Mouse (Mus musculus): ENCODE data around the gene Nepn. TPM values are rescaled to one million over a fixed set of nuclear protein-coding genes. Genes with fewer than 3 reads are reported as not detected.

Gene Nepn
- total and polyA plus RNA-seq, 2 experiments from 2014 or later: not detected

GRCm38 (mm10) chr10:52381845-52382591, 6.8 kb upstream of the Nepn start, which contains the start of gene Gopc:
TSS of gene Gopc (minus strand) at chr10:52382124.
- Histone ChIP-seq H3K27me3 (ENCODE audit: insufficient read depth, low read length) (no peaks in the 10 kb centered on the region), H3K36me3 (ENCODE audit: insufficient read depth, low read length) (no peaks in the 10 kb centered on the region), H3K4me2 (ENCODE audit: low read depth, low read length, poor library complexity, severe bottlenecking) (peak within 1 kb of the TSS; percentile 62), H3K27ac (ENCODE audit: low read depth, low read length) (peak within 1 kb of the TSS; percentile 86), H3K9me3 (ENCODE audit: low read length) (no peaks in the 10 kb centered on the region), H3K4me3 (ENCODE audit: low read depth, low read length) (peak within 1 kb of the TSS; percentile 78), H3K9ac (replicated peaks; ENCODE audit: low read length, poor library complexity, severe bottlenecking) (peak within 1 kb of the TSS; percentile 82), H3K4me1 (ENCODE audit: insufficient read depth, low read length) (no peaks in the 10 kb centered on the region; the same call in 1 of the 2 replicates)
- under 1% methylated on average over 59 of the region's 71 CpGs for WGBS
- ATAC-seq (ENCODE audit: low FRiP score): peak; percentile 99
- no peak for TF ChIP-seq CTCF (IDR thresholded peaks at IDR 0.05)
- peak; percentile 99 for DNase-seq (ENCODE audit: low spot score)

- ATAC-seq (ENCODE audit: low FRiP score) (no peak), DNase-seq (ENCODE audit: low spot score) (no peak)
- H3K9ac ChIP-seq (replicated peaks; ENCODE audit: low read length, poor library complexity, severe bottlenecking): no peak overlapping the region
- peak overlapping the region; percentile 62 for H3K4me2 ChIP-seq (ENCODE audit: low read depth, low read length, poor library complexity, severe bottlenecking)
- H3K4me1 ChIP-seq (ENCODE audit: insufficient read depth, low read length): no peaks in the 10 kb centered on the region; the same call in 1 of the 2 replicates
- H3K4me3 ChIP-seq (ENCODE audit: low read depth, low read length): peak overlapping the region; percentile 78
- no peaks in the 10 kb centered on the region for H3K36me3 ChIP-seq (ENCODE audit: insufficient read depth, low read length)
- no peaks in the 10 kb centered on the region for H3K27me3 ChIP-seq (ENCODE audit: insufficient read depth, low read length)
- H3K9me3 ChIP-seq (ENCODE audit: low read length): no peaks in the 10 kb centered on the region
- WGBS: 83% methylated on average over 6 of the region's 6 CpGs
- H3K27ac ChIP-seq (ENCODE audit: low read depth, low read length): 0 out of 2 replicates have a peak overlapping the region, but pooled peaks have one; percentile 86
- TF ChIP-seq CTCF (IDR thresholded peaks at IDR 0.05): no peak
These were observed 5.8 kb upstream of the Nepn start for GRCm38 (mm10) chr10:52383022-52383421.

GRCm38 (mm10) chr10:52383522-52383921, 5.2 kb upstream of the Nepn start:
- H3K4me2 ChIP-seq (ENCODE audit: low read depth, low read length, poor library complexity, severe bottlenecking): no peak overlapping the region
- H3K27me3 ChIP-seq (ENCODE audit: insufficient read depth, low read length): no peaks in the 10 kb centered on the region
- no peaks in the 10 kb centered on the region; the same call in 1 of the 2 replicates for H3K4me1 ChIP-seq (ENCODE audit: insufficient read depth, low read length)
- no peak for TF ChIP-seq CTCF (IDR thresholded peaks at IDR 0.05)
- 100% methylated on average over 1 of the region's 1 CpGs for WGBS
- no peak for DNase-seq (ENCODE audit: low spot score)
- no peak overlapping the region for H3K9ac ChIP-seq (replicated peaks; ENCODE audit: low read length, poor library complexity, severe bottlenecking)
- H3K36me3 ChIP-seq (ENCODE audit: insufficient read depth, low read length): no peaks in the 10 kb centered on the region
- no peak overlapping the region for H3K27ac ChIP-seq (ENCODE audit: low read depth, low read length)
- H3K4me3 ChIP-seq (ENCODE audit: low read depth, low read length): no peak overlapping the region
- ATAC-seq (ENCODE audit: low FRiP score): no peak
- no peaks in the 10 kb centered on the region for H3K9me3 ChIP-seq (ENCODE audit: low read length)

DNA sequence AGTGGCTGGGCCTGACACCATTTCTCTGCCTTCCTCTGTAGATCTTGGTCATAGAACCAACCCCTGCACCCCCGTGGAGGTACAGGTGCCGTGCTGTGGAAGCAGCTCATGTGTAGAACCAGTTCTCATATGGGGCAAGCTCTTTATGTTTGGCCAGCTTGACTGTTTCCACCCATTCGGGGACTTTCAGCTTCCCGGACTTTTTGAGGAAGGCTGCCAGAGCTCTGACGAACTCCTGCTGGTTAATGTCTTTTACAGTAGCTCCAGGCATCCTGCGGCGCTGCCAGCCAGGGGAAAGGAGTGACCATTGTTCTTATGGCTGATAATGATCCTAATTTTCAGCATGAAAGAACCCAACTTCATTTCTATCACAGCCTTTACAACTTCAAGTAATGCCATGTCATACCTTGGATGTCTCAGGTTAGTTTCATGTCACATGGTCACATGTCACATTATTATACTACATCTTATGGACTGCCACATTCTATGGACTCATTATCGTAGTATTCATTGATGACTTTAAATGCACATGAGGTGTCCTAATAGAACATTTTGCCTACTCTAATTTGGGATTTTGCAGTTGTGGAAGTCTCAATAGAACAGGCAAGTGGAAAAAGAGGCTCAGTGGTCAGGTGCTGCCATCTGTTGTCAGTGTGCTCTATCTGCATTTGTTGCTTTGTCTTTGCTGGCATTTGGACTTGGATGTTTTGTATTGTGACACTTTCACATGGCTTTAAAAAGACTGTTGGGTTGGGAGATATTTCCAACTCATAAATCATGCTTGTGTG, 3.8 kb upstream of the Nepn start:
- WGBS: 44% methylated on average over 8 of the region's 8 CpGs
- no peak for ATAC-seq (ENCODE audit: low FRiP score)
- Histone ChIP-seq H3K27ac (ENCODE audit: low read depth, low read length) (no peak overlapping the region), H3K36me3 (ENCODE audit: insufficient read depth, low read length) (no peaks in the 10 kb centered on the region), H3K9ac (replicated peaks; ENCODE audit: low read length, poor library complexity, severe bottlenecking) (no peak overlapping the region), H3K4me3 (ENCODE audit: low read depth, low read length) (no peak overlapping the region), H3K9me3 (ENCODE audit: low read length) (no peaks in the 10 kb centered on the region), H3K27me3 (ENCODE audit: insufficient read depth, low read length) (no peaks in the 10 kb centered on the region), H3K4me1 (ENCODE audit: insufficient read depth, low read length) (no peaks in the 10 kb centered on the region; the same call in 1 of the 2 replicates), H3K4me2 (ENCODE audit: low read depth, low read length, poor library complexity, severe bottlenecking) (no peak overlapping the region)
- peak; percentile 82 for DNase-seq (ENCODE audit: low spot score)
- peak; percentile 96 for TF ChIP-seq CTCF (IDR thresholded peaks at IDR 0.05)

DNA sequence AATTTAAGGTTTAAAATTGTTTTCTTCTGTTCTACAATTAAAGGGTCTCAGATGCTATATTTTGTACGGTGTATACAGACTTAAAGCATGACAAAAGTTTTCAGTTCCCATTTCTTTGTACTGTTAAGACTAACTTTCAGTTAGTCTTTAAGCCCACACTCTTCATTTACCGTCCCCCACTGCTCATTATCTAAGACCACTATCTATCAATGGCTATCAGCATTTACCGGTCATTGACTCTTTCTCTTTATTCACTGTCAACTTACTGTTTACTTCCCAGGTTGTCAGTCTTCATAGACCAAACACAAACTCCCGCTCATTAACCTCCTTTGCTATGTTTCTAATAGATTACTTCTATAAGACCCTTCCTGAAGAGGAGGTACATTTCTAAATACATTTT, 1.6 kb upstream of the Nepn start:
- H3K4me2 ChIP-seq (ENCODE audit: low read depth, low read length, poor library complexity, severe bottlenecking): no peak overlapping the region
- ATAC-seq (ENCODE audit: low FRiP score) (no peak), DNase-seq (ENCODE audit: low spot score) (no peak)
- no peak overlapping the region for H3K27ac ChIP-seq (ENCODE audit: low read depth, low read length)
- H3K27me3 ChIP-seq (ENCODE audit: insufficient read depth, low read length): no peaks in the 10 kb centered on the region
- no peaks in the 10 kb centered on the region for H3K36me3 ChIP-seq (ENCODE audit: insufficient read depth, low read length)
- H3K9ac ChIP-seq (replicated peaks; ENCODE audit: low read length, poor library complexity, severe bottlenecking): no peak overlapping the region
- no peaks in the 10 kb centered on the region for H3K9me3 ChIP-seq (ENCODE audit: low read length)
- H3K4me3 ChIP-seq (ENCODE audit: low read depth, low read length): no peak overlapping the region
- H3K4me1 ChIP-seq (ENCODE audit: insufficient read depth, low read length): no peaks in the 10 kb centered on the region; the same call in 1 of the 2 replicates
- no peak for TF ChIP-seq CTCF (IDR thresholded peaks at IDR 0.05)
- WGBS: 87% methylated on average over 4 of the region's 4 CpGs

- no peak overlapping the region for H3K4me3 ChIP-seq (ENCODE audit: low read depth, low read length)
- H3K27ac ChIP-seq (ENCODE audit: low read depth, low read length): no peak overlapping the region
- no peak for TF ChIP-seq CTCF (IDR thresholded peaks at IDR 0.05)
- DNase-seq (ENCODE audit: low spot score) (no peak), ATAC-seq (ENCODE audit: low FRiP score) (no peak)
- H3K36me3 ChIP-seq (ENCODE audit: insufficient read depth, low read length): no peaks in the 10 kb centered on the region
- WGBS: 85% methylated on average over 3 of the region's 3 CpGs
- no peaks in the 10 kb centered on the region for H3K9me3 ChIP-seq (ENCODE audit: low read length)
- no peaks in the 10 kb centered on the region for H3K4me1 ChIP-seq (ENCODE audit: insufficient read depth, low read length)
- no peaks in the 10 kb centered on the region for H3K27me3 ChIP-seq (ENCODE audit: insufficient read depth, low read length)
- H3K4me2 ChIP-seq (ENCODE audit: low read depth, low read length, poor library complexity, severe bottlenecking): no peak overlapping the region
- H3K9ac ChIP-seq (replicated peaks; ENCODE audit: low read length, poor library complexity, severe bottlenecking): no peak overlapping the region
These were observed 666 bp downstream of the Nepn start for GRCm38 (mm10) chr10:52389438-52389837.
